Mouse (Mus musculus): ENCODE data around the gene Lysmd1. TPM values are rescaled to one million over a fixed set of nuclear protein-coding genes. Genes with fewer than 3 reads are reported as not detected.
"Not testable (repeated sequence)": the region's sequence is repeated elsewhere in the genome, so short reads cannot be mapped to it uniquely, and the experiment has no call there.

The Lysmd1 gene
- polyA plus RNA-seq, 1 experiment from 2014 or later = 9.1 TPM

DNA sequence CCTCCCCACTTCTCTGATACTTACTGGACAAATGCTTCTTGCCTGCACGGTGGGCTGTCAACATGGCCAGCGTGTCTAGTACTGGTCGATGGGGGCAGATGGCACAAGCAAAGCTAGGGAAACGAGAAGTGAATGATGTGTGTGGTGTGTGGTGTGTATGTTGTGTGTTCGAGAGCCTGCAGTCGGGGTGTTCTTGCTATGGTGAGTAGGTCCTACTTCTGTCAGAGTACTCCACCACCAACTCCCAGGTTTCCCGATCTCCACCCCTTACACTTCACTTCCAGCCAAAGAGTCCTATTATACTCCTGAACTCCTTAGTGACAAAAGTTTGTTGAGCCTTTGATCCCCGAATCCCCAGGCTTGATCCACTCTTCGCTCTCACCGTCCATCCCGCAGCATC is 712 bp upstream of the Lysmd1 start:
- Histone ChIP-seq H3K36me3 (ENCODE audit: control insufficient read depth, insufficient read depth, low read length) (peaks cover 4% of the 10 kb centered on the region; the same call in 1 of the 2 replicates), H3K4me1 (ENCODE audit: control insufficient read depth, insufficient read depth, low read length) (peaks cover 23% of the 10 kb centered on the region), H3K4me3 (ENCODE audit: low read length) (peak overlapping the region; percentile 67), H3K4me2 (replicated peaks; ENCODE audit: low read depth, low read length) (peak overlapping the region; percentile 73), H3K27me3 (ENCODE audit: control insufficient read depth, insufficient read depth, low read length) (no peaks in the 10 kb centered on the region), H3K9ac (ENCODE audit: low read depth, low read length) (peak overlapping the region; percentile 68), H3K27ac (ENCODE audit: low read depth, low read length) (peak overlapping the region; percentile 9; the same call in 1 of the 2 replicates), H3K9me3 (ENCODE audit: control insufficient read depth, low read length) (no peaks in the 10 kb centered on the region)
- 57% methylated on average over 11 of the region's 11 CpGs for WGBS
- ATAC-seq (ENCODE audit: low FRiP score, low TSS enrichment) = no peak

DNA sequence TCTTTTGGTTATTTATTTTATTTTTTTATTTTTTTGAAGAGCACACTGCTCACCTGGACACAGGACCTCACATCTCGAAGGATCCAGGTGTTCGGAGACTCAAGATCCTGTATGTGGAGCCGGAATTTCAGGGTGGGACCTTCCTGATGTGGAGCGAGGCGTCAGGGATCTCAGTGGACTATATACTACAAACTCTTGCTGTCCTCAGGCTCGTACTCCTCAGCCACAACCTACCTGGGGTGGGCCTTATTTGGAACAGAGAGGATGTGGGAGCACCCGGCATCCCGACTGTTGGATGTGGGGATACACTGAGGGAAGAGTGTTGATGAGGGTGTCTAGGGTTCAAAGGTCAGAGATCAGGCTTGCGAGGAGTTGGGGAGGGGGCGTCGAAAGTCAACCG is 245 bp downstream of the Lysmd1 start:
- not testable (repeated sequence) for H3K9ac ChIP-seq (ENCODE audit: low read depth, low read length); H3K4me2 ChIP-seq (replicated peaks; ENCODE audit: low read depth, low read length); H3K36me3 ChIP-seq (ENCODE audit: control insufficient read depth, insufficient read depth, low read length); H3K27me3 ChIP-seq (ENCODE audit: control insufficient read depth, insufficient read depth, low read length); H3K9me3 ChIP-seq (ENCODE audit: control insufficient read depth, low read length); H3K27ac ChIP-seq (ENCODE audit: low read depth, low read length)
- ATAC-seq (ENCODE audit: low FRiP score, low TSS enrichment) = peak; percentile 33
- H3K4me3 ChIP-seq (ENCODE audit: low read length) = peak overlapping the region; percentile 67
- H3K4me1 ChIP-seq (ENCODE audit: control insufficient read depth, insufficient read depth, low read length) = peaks cover 22% of the 10 kb centered on the region
- WGBS = no CpG with 5 or more reads among the region's 12 CpGs

- H3K9ac ChIP-seq (ENCODE audit: low read depth, low read length) = peak overlapping the region; percentile 37; the same call in 1 of the 2 replicates
- ATAC-seq (ENCODE audit: low FRiP score, low TSS enrichment) = peak; percentile 58
- no peak overlapping the region for H3K27ac ChIP-seq (ENCODE audit: low read depth, low read length)
- H3K4me1 ChIP-seq (ENCODE audit: control insufficient read depth, insufficient read depth, low read length) = peaks cover 13% of the 10 kb centered on the region
- peak overlapping the region; percentile 44 for H3K4me2 ChIP-seq (replicated peaks; ENCODE audit: low read depth, low read length)
- WGBS = 18% methylated on average over 6 of the region's 6 CpGs
- H3K36me3 ChIP-seq (ENCODE audit: control insufficient read depth, insufficient read depth, low read length) = peaks cover 4% of the 10 kb centered on the region; the same call in 1 of the 2 replicates
- H3K27me3 ChIP-seq (ENCODE audit: control insufficient read depth, insufficient read depth, low read length) = no peaks in the 10 kb centered on the region
- H3K4me3 ChIP-seq (ENCODE audit: low read length) = peak overlapping the region; percentile 29
- no peaks in the 10 kb centered on the region for H3K9me3 ChIP-seq (ENCODE audit: control insufficient read depth, low read length)
These were observed 1.1 kb downstream of the Lysmd1 start for GRCm38 (mm10) chr3:95135023-95135422.

DNA sequence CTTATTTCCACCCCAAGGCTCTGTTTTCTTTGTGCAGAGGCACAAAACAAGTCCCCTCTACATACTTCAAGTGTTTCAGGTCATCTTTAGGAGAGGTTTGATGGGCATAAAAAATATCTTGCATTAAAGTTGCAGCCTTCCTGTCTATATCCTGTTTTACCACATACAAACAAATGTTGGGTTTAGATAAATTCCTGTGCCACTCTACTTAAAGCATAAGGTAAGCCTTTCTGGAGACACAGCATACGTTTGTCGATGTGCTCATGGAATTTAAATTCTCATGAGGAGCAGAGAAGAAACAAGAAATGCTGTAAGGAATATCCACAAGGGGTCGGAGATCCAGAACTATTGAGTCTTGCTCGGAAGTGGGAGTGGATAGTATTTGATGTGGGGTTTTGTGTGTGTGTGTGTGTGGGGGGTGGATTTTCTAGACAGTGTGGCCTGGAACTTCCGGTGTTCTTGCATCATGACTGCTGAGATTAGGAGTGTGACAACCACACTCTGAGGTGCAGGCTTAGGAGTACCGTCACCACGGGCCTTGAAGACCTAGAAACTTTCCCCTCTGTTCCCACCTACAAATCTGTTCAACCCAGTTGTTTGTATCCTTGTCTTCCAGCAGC is 1.7 kb downstream of the Lysmd1 start:
- H3K4me2 ChIP-seq (replicated peaks; ENCODE audit: low read depth, low read length) = peak overlapping the region; percentile 44
- H3K27ac ChIP-seq (ENCODE audit: low read depth, low read length) = no peak overlapping the region
- no peak overlapping the region for H3K9ac ChIP-seq (ENCODE audit: low read depth, low read length)
- H3K36me3 ChIP-seq (ENCODE audit: control insufficient read depth, insufficient read depth, low read length) = no peaks in the 10 kb centered on the region; the same call in 1 of the 2 replicates
- no peaks in the 10 kb centered on the region for H3K9me3 ChIP-seq (ENCODE audit: control insufficient read depth, low read length)
- peak overlapping the region; percentile 29 for H3K4me3 ChIP-seq (ENCODE audit: low read length)
- H3K4me1 ChIP-seq (ENCODE audit: control insufficient read depth, insufficient read depth, low read length) = peaks cover 10% of the 10 kb centered on the region
- 87% methylated on average over 7 of the region's 7 CpGs for WGBS
- ATAC-seq (ENCODE audit: low FRiP score, low TSS enrichment) = peak; percentile 2; the same call in 1 of the 2 replicates
- no peaks in the 10 kb centered on the region for H3K27me3 ChIP-seq (ENCODE audit: control insufficient read depth, insufficient read depth, low read length)

GRCm38 (mm10) chr3:95136336-95136735 is 2.4 kb downstream of the Lysmd1 start:
- peaks cover 10% of the 10 kb centered on the region for H3K4me1 ChIP-seq (ENCODE audit: control insufficient read depth, insufficient read depth, low read length)
- H3K27ac ChIP-seq (ENCODE audit: low read depth, low read length) = no peak overlapping the region
- H3K27me3 ChIP-seq (ENCODE audit: control insufficient read depth, insufficient read depth, low read length) = no peaks in the 10 kb centered on the region
- no peak overlapping the region for H3K4me3 ChIP-seq (ENCODE audit: low read length)
- no peaks in the 10 kb centered on the region for H3K9me3 ChIP-seq (ENCODE audit: control insufficient read depth, low read length)
- 97% methylated on average over 3 of the region's 3 CpGs for WGBS
- ATAC-seq (ENCODE audit: low FRiP score, low TSS enrichment) = no peak
- H3K4me2 ChIP-seq (replicated peaks; ENCODE audit: low read depth, low read length) = no peak overlapping the region
- H3K36me3 ChIP-seq (ENCODE audit: control insufficient read depth, insufficient read depth, low read length) = no peaks in the 10 kb centered on the region; the same call in 1 of the 2 replicates
- no peak overlapping the region for H3K9ac ChIP-seq (ENCODE audit: low read depth, low read length)

DNA sequence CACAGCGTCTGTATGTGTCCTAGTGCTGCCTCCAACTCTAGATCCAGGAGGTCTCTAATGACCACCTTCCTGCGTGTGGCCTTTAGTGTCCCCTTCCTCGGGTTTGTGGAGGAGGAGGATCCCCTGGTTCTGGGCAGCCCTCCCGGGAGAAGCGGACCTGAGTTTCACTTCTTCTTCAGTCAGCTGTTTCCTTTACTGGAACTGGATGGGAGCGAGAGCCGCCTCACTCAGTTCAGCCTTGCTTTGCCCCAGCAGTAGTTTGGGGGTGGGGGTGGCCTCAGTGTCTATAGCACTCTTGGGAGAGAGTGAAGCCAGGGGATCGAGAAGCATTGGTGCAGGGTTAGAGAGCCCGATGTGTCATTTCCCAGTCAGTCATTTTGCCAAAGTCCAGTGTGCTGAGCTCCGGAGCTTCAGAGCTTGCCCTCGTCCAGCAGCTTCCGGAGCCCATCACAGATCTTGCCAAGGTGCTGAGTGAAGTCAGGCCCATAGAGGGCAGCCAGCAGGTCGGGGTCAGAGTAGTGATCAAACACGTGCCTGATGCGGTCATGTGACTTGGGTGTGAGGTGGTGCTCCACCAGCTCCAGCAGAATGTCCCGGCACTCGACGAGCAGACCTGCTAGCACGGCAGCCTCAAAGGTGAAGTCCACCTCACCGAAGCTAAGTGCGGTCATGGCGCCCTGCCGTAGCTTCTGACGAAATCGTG is 5.8 kb downstream of the Lysmd1 start:
- Histone ChIP-seq H3K9ac (ENCODE audit: low read depth, low read length) (no peak overlapping the region), H3K4me1 (ENCODE audit: control insufficient read depth, insufficient read depth, low read length) (0 out of 2 replicates have a peak, but pooled peaks cover 6% of the 10 kb centered on the region), H3K36me3 (ENCODE audit: control insufficient read depth, insufficient read depth, low read length) (no peaks in the 10 kb centered on the region; the same call in 1 of the 2 replicates), H3K4me3 (ENCODE audit: low read length) (no peak overlapping the region), H3K27ac (ENCODE audit: low read depth, low read length) (no peak overlapping the region), H3K27me3 (ENCODE audit: control insufficient read depth, insufficient read depth, low read length) (no peaks in the 10 kb centered on the region), H3K4me2 (replicated peaks; ENCODE audit: low read depth, low read length) (no peak overlapping the region), H3K9me3 (ENCODE audit: control insufficient read depth, low read length) (no peaks in the 10 kb centered on the region)
- ATAC-seq (ENCODE audit: low FRiP score, low TSS enrichment) = no peak
- 73% methylated on average over 25 of the region's 25 CpGs for WGBS

DNA sequence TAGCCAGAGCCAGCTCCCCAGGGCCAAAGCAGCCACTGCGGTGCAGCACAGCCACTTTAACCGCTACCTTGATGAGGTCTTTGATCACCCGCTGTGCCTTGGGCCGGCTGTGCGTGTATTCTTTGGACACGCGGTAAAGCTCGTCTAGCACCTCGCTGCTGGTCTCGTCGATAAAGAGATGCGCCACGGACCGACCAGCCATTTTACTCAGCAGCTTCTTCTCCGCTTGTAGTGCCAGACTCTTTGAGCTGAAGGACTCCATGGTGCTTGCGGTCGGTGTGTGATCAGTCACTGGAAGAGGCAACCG is 6.4 kb downstream of the Lysmd1 start:
- Histone ChIP-seq H3K4me2 (replicated peaks; ENCODE audit: low read depth, low read length) (no peak overlapping the region), H3K27ac (ENCODE audit: low read depth, low read length) (no peak overlapping the region), H3K4me3 (ENCODE audit: low read length) (no peak overlapping the region), H3K9ac (ENCODE audit: low read depth, low read length) (no peak overlapping the region), H3K4me1 (ENCODE audit: control insufficient read depth, insufficient read depth, low read length) (0 out of 2 replicates have a peak, but pooled peaks cover 4% of the 10 kb centered on the region), H3K9me3 (ENCODE audit: control insufficient read depth, low read length) (no peaks in the 10 kb centered on the region), H3K36me3 (ENCODE audit: control insufficient read depth, insufficient read depth, low read length) (no peaks in the 10 kb centered on the region; the same call in 1 of the 2 replicates), H3K27me3 (ENCODE audit: control insufficient read depth, insufficient read depth, low read length) (no peaks in the 10 kb centered on the region)
- 63% methylated on average over 18 of the region's 18 CpGs for WGBS
- ATAC-seq (ENCODE audit: low FRiP score, low TSS enrichment) = no peak

- Histone ChIP-seq H3K9me3 (ENCODE audit: control insufficient read depth, low read length) (no peaks in the 10 kb centered on the region), H3K4me2 (replicated peaks; ENCODE audit: low read depth, low read length) (no peak overlapping the region), H3K4me1 (ENCODE audit: control insufficient read depth, insufficient read depth, low read length) (no peaks in the 10 kb centered on the region), H3K27me3 (ENCODE audit: control insufficient read depth, insufficient read depth, low read length) (no peaks in the 10 kb centered on the region), H3K9ac (ENCODE audit: low read depth, low read length) (no peak overlapping the region), H3K36me3 (ENCODE audit: control insufficient read depth, insufficient read depth, low read length) (no peaks in the 10 kb centered on the region; the same call in 1 of the 2 replicates), H3K27ac (ENCODE audit: low read depth, low read length) (no peak overlapping the region), H3K4me3 (ENCODE audit: low read length) (no peak overlapping the region)
- 89% methylated on average over 6 of the region's 6 CpGs for WGBS
- ATAC-seq (ENCODE audit: low FRiP score, low TSS enrichment) = no peak
These were observed 6.9 kb downstream of the Lysmd1 start for GRCm38 (mm10) chr3:95140795-95141194.

GRCm38 (mm10) chr3:95141474-95141873 is 7.6 kb downstream of the Lysmd1 start:
- no peaks in the 10 kb centered on the region; the same call in 1 of the 2 replicates for H3K36me3 ChIP-seq (ENCODE audit: control insufficient read depth, insufficient read depth, low read length)
- H3K9ac ChIP-seq (ENCODE audit: low read depth, low read length) = no peak overlapping the region
- no peak overlapping the region for H3K4me2 ChIP-seq (replicated peaks; ENCODE audit: low read depth, low read length)
- 94% methylated on average over 9 of the region's 9 CpGs for WGBS
- no peak for ATAC-seq (ENCODE audit: low FRiP score, low TSS enrichment)
- no peak overlapping the region for H3K27ac ChIP-seq (ENCODE audit: low read depth, low read length)
- H3K9me3 ChIP-seq (ENCODE audit: control insufficient read depth, low read length) = no peaks in the 10 kb centered on the region
- no peak overlapping the region for H3K4me3 ChIP-seq (ENCODE audit: low read length)
- no peaks in the 10 kb centered on the region for H3K27me3 ChIP-seq (ENCODE audit: control insufficient read depth, insufficient read depth, low read length)
- no peaks in the 10 kb centered on the region for H3K4me1 ChIP-seq (ENCODE audit: control insufficient read depth, insufficient read depth, low read length)

All from kidney, embryonic 14.5 days (tissue).